Mouse (Mus musculus) gastrocnemius, adult 2 months (tissue): ENCODE data around the gene Tk1. TPM values are rescaled to one million over a fixed set of nuclear protein-coding genes. Genes with fewer than 3 reads are reported as not detected.

ENCODE experiments used
- DNase-seq: peaks from one replicate; pipeline ENCODE4 v3.0.0; 2022
- H3K27ac ChIP-seq: fragments of 200-600 bp; 2 replicates; pipeline ENCODE4 v1.8.1; 2022; ENCODE audit warnings: mild to moderate bottlenecking
- H3K4me3 ChIP-seq: fragments of 200-600 bp; 2 replicates; pipeline ENCODE4 v1.8.1; 2022; ENCODE audit warnings: mild to moderate bottlenecking, moderate library complexity
- CTCF ChIP-seq: fragments of 200-600 bp; IDR thresholded peaks from 2 replicates; pipeline ENCODE4 v1.8.1; 2022; ENCODE audit warnings: antibody characterized with exemption, mild to moderate bottlenecking, moderate library complexity
- intact Hi-C: fragments of 180-260 bp; cut with DNase I; formaldehyde crosslinking; loops from one replicate; pipeline ENCODE4 v1.15.1; 2025
- total RNA-seq, 2 experiments: library from RNA; stranded (reverse); gene quantifications; 2 replicates each; pipeline ENCODE4 v1.2.3; 2021

Gene Tk1
- total RNA-seq, 2 experiments from 2014 or later: 2.5 to 2.8 TPM

DNA sequence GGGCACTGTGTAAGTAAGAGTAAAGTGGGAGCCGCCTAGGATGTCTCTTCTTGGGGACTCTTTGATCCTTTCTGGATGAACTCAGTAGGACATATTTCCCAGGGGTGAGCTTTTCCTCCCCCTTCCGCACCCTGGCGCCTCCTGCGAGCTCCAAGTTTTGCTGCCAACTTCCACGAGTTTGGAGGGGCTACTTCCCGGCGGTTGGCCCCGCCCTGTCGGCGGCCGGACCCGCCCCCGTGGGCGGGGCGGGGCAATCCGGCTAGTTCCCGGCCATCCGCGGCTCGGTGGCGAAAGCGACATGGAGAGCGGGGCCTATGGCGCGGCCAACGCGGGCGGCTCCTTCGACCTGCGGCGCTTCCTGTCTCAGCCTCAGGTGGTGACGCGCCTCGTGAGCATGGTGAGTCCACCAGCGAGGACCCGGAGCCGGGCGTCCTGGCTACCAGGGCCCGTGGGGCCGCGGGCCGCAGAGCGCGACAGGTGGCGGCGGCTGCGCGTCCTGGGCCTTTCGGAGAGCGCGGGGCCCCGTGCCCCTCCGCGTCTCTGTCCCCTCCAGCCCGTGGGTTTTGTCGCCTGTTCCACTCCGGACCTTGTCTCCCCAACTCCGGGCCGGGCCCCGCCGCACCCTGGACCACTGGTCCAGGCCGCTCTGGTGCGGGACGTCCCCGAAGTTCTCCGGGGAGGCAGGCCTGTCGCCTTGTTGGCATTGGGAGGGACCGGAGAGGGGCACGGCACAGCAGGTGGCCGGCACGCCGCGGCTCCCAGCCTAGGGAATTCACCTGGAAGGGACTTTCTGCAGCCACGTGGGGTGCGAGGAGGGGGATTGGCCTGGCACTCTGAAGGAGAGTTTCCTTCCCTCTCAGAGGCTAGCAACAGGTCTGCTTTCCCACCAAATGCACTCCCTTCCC, 16.2 kb downstream of the Tk1 start, which contains the start of the genes Gm20708 and Syngr2:
TSS of gene Gm20708 (plus strand) at position 262 of the 905 bp plus-strand sequence.
TSS of gene Syngr2 (plus strand) at position 262 of the 905 bp plus-strand sequence.
- Histone ChIP-seq H3K27ac (peak within 1 kb of the TSS; percentile 97), H3K4me3 (peak within 1 kb of the TSS; percentile 92)
- intact Hi-C loops: no loop called here
- TF ChIP-seq CTCF: no peak
- peak; percentile 87 for DNase-seq

DNA sequence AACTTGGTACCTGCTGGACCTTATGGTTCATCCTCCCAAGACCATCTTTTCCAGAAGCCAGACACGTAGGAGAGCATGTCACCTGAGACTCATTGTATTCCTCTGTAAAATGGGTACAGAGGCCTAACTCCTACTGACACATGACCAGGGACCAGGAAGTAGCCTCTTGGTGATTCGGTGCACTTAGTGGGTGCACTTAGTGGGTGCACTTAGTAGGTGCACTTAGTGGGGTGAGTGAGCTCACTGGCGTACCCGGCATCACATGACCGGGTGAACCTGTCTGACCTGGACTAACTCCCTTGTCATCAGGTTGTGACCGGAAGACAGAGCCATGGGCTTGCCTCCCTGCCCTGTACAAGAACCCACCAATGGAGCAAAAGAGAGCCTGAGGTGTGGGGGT, 19.1 kb downstream of the Tk1 start:
- intact Hi-C loops: no loop called here
- Histone ChIP-seq H3K27ac (no peak overlapping the region), H3K4me3 (no peak overlapping the region)
- no peak for TF ChIP-seq CTCF
- DNase-seq: no peak

DNA sequence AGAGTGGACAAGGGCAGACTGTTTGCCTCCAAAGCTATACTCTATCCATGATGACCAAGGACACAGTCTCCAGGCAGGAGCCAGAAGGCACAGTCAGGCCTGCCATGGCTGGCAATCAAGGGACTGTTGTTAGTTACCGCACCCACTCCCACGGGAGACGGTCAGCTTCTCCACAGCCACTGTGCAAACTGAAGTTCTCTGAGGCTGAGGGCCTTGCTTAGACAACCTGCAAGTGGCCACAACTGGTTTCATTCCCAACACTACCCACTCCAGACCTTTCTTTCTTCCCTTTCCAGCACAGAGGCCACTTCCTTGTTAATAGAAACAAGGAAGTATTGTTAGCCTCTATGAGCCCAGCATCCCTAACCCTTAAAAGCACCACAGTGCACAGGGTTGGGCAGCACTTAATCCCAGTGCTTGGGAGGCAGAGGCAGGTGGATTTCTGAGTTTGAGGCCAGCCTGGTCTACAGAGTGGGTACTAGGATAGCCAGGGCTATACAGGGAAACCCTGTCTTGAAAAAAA, 22.7 kb downstream of the Tk1 start:
- no peak overlapping the region for H3K4me3 ChIP-seq
- no peak for TF ChIP-seq CTCF
- H3K27ac ChIP-seq: no peak overlapping the region
- DNase-seq: no peak
- intact Hi-C loops: no loop called here

DNA sequence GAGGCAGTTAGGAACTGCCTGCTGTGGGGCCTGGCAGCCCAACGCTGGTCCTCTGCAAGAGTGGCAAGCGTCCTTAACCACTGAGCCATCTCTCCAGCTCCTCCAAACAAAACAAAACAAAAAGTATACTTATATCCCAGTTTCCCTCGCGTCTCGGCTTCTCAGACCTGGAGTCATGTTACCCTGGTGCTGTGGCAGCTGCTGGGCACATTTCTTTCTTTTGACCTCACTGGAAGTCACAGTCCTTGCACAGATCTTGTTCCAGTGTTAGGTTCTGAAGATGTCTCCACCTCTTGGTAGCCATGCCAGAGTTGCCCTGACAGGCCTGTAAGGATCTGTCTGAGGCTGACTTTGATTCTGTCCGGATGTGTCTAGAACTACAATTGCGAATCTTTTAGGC, 24.2 kb downstream of the Tk1 start:
- no peak for TF ChIP-seq CTCF
- no peak overlapping the region for H3K4me3 ChIP-seq
- peak overlapping the region; percentile 90 for H3K27ac ChIP-seq
- intact Hi-C loops: no loop called here
- DNase-seq: no peak

DNA sequence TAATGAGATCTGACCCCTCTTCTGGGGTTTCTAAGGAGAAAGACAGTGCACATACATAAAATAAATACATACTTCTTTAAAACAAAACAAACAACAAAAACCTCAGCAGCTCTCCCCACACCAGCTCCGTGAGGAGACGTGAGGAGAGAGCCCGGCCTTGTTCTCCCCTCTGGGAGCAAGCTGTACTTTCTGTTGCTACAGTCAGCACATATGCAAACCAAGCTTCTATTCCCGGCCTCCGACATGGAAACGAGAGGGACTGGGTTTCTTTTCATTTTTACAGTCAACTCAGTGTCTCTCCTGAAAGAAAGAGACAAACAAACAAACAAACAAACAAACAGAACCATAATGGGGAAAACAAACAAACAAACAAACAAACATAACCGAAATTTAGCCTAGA, 25.9 kb downstream of the Tk1 start:
- H3K4me3 ChIP-seq: no peak overlapping the region
- intact Hi-C loops: no loop called here
- H3K27ac ChIP-seq: peak overlapping the region; percentile 90
- DNase-seq: no peak
- no peak for TF ChIP-seq CTCF

DNA sequence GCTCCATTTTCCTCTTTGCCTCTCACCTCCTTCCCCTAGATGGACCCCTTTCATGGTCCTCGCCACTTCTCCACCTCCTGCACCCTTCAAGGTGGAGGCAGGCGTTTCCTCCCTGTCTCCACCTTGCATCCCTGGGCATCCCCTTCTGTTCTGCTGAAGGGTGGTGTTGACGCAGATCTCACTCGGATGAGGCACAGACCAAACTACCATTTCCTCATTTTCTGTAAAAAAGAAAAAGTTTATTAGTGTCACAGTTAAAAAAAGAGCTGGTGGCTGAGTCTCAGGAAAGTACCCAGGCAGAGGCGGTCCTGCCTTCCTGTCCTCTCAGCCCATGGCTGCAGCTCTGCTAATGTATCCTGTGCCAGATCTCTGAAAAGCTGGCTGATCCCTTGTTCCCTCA, 26.7 kb downstream of the Tk1 start:
- intact Hi-C loops: no loop called here
- H3K27ac ChIP-seq: peak overlapping the region; percentile 90; the same call in 1 of the 2 replicates
- no peak for DNase-seq
- no peak overlapping the region for H3K4me3 ChIP-seq
- TF ChIP-seq CTCF: no peak

DNA sequence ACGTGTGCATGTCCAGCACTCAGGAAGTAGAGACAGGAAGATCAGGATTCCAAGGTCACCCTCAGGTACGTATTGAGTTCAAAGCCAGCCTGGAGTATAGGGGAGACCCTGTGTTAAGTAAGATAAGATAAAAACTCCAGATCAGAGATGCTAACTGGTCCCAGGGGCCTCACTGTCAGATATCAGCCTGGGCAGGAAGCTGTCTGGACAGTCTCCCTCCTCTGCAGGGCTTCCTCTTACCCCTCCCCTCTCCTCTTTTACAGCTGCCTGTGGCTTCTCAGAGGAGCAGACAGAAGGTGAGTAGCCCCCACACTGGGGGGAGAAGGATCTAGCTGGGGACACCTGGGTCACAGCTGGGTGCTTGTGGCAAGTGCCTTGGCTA, 27.7 kb downstream of the Tk1 start:
- no peak overlapping the region for H3K27ac ChIP-seq
- no peak overlapping the region for H3K4me3 ChIP-seq
- intact Hi-C loops: no loop called here
- no peak for TF ChIP-seq CTCF
- no peak for DNase-seq

DNA sequence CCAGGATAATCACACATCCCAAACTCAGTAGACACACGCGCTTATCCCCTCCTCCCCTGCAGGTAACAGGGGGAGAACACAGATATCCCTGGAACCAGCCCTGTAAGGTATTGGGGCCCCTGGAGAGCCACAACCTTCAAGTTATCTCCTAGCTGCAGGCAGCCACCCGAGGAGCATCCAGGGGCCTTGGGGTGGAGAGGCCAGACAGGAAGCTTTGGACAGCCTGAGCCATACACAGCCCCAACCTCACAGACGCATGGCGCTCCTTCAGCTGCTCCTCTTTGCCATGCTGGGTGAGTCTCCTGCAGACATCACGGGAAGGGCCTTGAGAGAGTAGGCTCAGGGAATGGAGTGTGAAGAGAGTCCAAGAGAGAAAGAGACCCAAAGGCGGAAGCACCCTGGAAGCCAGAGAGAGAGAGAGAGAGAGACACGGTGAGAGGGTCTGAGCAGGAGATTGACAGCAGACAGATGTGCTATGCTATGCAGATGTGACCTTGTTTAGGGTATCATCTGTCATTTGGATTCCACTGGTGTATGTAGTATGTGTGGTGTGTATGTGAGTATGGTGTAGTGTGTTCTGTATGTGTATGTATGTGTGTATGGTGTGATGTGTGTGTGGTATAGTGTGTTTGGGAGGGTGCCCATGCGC, 28.3 kb downstream of the Tk1 start, which contains the start of gene 6030468B19Rik:
TSS of gene 6030468B19Rik (plus strand) at position 150 of the 649 bp plus-strand sequence.
- Histone ChIP-seq H3K27ac (no peak within 1 kb of the TSS), H3K4me3 (no peak within 1 kb of the TSS)
- TF ChIP-seq CTCF: no peak
- no peak for DNase-seq
- intact Hi-C loops: no loop called here

DNA sequence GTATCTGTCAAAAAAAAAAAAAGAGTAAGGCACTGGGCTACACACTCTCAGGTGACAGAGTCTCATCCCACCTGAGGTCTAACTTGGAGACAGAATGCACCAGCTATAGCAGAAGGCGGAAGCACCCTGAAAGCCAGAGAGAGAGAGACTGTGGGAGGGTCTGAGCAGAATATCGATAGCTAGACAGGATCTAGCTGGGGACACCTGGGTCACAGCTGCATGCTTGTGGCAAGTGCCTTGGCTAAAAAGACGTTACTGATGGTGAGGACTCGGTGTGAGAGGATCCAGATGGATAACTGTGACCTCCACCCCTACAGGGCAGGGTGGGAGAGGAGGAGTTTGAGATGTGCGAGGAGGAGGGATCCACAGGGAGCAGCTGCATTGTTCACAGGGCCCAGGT, 28.9 kb downstream of the Tk1 start:
- no peak for TF ChIP-seq CTCF
- H3K27ac ChIP-seq: no peak overlapping the region
- H3K4me3 ChIP-seq: no peak overlapping the region
- no peak for DNase-seq
- intact Hi-C loops: no loop called here

DNA sequence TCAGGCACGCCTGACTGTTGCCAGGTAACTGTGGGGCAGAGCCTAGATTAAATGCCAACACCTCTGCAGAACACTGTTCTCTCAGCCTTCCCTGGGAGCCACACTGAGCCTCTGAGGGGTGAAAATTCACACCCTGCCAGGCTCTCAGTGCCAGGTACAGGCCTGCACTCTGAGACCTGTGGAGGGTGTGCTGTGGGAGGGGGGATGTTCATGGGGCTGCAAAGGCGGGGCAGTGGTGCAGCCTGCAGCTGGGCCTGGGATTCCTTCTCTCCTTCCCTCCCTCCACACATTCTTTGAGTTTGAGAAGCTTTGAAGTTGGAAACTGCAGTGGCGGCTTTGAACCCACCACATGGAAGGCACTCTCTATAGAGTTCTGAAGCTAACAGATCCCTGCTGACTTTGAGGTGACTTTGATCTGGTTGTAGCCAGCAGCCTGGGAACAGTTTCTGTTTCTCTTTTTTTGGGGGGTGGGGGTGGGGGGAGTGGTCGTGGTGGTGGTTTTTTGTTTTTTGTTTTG, 31.8 kb downstream of the Tk1 start:
- DNase-seq: no peak
- TF ChIP-seq CTCF: no peak
- no peak overlapping the region for H3K4me3 ChIP-seq
- H3K27ac ChIP-seq: no peak overlapping the region
- intact Hi-C loops: no loop called here

DNA sequence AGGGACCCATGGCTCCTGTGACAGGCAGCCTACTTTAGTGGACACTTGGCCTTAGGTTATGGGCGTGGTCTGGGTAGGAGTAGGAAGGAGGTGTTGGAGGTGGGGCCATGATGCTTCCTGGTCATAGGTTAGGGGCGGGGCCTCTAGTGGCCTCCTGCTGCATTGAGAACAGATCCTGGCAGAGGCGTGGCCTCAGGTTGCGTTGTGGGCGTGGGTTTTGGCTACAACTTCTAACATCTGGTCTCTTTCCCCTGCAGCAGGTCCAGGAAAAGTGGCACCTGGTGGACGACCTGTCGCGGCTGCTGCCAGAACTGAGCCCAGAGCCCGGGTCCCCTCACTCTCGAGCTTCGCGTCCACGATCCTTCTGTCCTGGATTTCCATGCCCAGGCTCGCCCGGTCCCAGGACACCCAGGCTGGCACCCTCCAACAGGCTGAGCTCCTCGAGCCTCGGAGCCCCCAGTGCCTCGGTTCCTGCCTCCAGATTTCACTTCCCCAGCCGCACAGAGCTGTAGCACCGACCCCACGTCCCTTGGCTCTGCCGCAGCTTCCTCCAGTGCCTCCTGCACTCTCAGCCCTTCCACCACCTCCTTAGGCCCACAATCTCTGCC, 33.5 kb downstream of the Tk1 start:
- intact Hi-C loops: no loop called here
- peak; percentile 54 for DNase-seq
- no peak for TF ChIP-seq CTCF
- Histone ChIP-seq H3K4me3 (peak overlapping the region; percentile 43), H3K27ac (no peak overlapping the region)

DNA sequence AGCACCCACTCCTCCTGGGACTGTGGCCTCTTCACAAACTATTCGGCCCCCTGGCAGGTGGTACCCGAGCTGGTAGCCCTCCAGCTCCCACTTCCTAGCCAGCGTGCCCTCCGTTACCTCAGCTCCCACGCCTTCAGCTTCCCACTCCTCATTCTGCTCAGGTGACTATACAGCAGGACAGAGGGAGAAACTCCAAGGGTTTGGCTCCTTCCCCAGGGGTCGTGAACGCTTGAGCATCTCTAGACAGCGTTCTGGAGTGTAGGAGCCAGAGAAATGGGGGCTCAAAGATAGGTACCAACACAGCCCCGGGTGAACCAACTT, 34.5 kb downstream of the Tk1 start:
- DNase-seq: no peak
- no peak for TF ChIP-seq CTCF
- Histone ChIP-seq H3K4me3 (no peak overlapping the region), H3K27ac (no peak overlapping the region)
- intact Hi-C loops: no loop called here
